8 mouse cellular contexts compared by ENCODE assay signal in the genomic region with DNA sequence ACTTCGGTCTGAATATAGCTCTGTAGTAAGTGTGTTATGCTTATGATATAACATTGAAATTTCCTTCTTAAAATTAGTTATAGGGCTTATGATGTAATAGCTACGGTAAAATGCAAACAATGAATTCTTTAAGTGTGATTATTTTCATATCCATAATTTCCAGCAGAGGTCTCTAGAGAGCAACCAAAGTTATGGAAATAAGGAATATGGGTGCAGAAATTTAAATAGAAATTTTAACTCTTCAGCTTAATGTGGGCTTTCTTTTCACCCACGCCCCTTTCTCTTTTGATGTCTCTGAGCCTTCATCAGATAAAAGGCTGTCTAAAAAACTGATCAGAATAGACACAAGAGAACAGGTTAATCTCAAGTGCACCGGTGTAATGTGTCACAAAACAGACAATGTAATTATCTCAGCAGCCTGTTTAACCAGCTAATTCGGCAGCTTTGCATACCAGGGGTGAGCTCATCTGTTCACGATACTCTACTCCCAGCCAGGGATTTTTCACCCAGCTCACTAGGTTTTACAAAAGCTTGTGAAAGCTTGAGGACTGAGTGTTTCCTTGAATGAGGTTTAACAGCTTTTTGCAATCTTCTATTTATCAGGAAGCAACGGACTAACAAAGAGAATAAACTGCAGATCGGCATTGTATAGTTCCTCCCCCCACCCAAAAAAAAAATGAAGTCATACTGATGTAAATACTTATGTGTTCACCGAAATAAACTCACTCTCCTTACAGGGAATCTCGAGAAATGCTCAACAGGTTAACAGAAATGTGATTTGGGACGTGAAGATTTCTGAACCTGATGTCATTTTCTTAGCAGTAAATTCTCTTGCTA.
DNase-seq lines count a peak whose midpoint lies in the region; ATAC-seq and TF ChIP-seq lines count a peak whose summit lies in the region.

No protein-coding gene starts in this region.

- no peaks in the 10 kb centered on the region for H3K27me3 ChIP-seq in kidney, embryonic 15.5 days
- no peaks in the 10 kb centered on the region for H3K27me3 ChIP-seq in C2C12 (ENCODE audit: control insufficient read depth, insufficient read depth, insufficient read length)

- H3K4me1 ChIP-seq in kidney, embryonic 15.5 days: peaks cover 6% of the 10 kb centered on the region; the same call in 1 of the 2 replicates

- no peaks in the 10 kb centered on the region for H3K9me3 ChIP-seq in kidney, embryonic 15.5 days (replicated peaks)

- H3K79me2 ChIP-seq in C2C12 (ENCODE audit: control insufficient read depth, insufficient read depth): no peaks in the 10 kb centered on the region

- peak overlapping the region; percentile 40 for H3K4me2 ChIP-seq in kidney, embryonic 15.5 days

- no peak for ATAC-seq in kidney, embryonic 15.5 days (replicated peaks; ENCODE audit: low FRiP score)
- ATAC-seq in hematopoietic stem cell, adult 5-6 weeks (replicated peaks in 1 of 2; ENCODE audit: insufficient read depth in 1 of 2, low FRiP score in 2 of 2, low TSS enrichment in 1 of 2, low read depth in 1 of 2, poor library complexity in 2 of 2, severe bottlenecking in 2 of 2): peak; percentile 62 to 65; a peak in 3 of 4 replicates

- TF ChIP-seq CTCF in C2C12 (IDR thresholded peaks at IDR 0.05; ENCODE audit: control insufficient read depth, insufficient read depth, insufficient read length): no peak

- H3ac ChIP-seq in C2C12 (ENCODE audit: control insufficient read depth, insufficient read length, low read depth): no peak overlapping the region

- no peak for DNase-seq in kidney, postnatal 10 days
- DNase-seq in adipocyte (ENCODE audit: low spot score): peak; percentile 50
- peak; percentile 41 for DNase-seq in naive thymus-derived CD4-positive, alpha-beta T cell, adult 2 months (ENCODE audit: low read depth)
- no peak for DNase-seq in gastrocnemius, postnatal 25 days
- no peak for DNase-seq in kidney, adult 18-20 months

- 52% methylated on average over 11 of the region's 11 CpGs for WGBS in kidney, embryonic 15.5 days

- H3K4me3 ChIP-seq in kidney, embryonic 15.5 days (replicated peaks): no peak overlapping the region
- no peak overlapping the region for H3K4me3 ChIP-seq in C2C12 (ENCODE audit: insufficient read depth, poor library complexity, severe bottlenecking)

- H3K9ac ChIP-seq in kidney, embryonic 15.5 days: no peak overlapping the region

- no peaks in the 10 kb centered on the region for H3K79me3 ChIP-seq in C2C12 (ENCODE audit: low read depth)

- H3K36me3 ChIP-seq in kidney, embryonic 15.5 days: no peaks in the 10 kb centered on the region
- no peaks in the 10 kb centered on the region for H3K36me3 ChIP-seq in C2C12 (ENCODE audit: control insufficient read depth, insufficient read depth)

- no peak overlapping the region for H3K27ac ChIP-seq in kidney, embryonic 15.5 days

TF ChIP-seq in C2C12, 6 proteins besides CTCF, POLR2A, EP300 and RAD21:
- TF ChIP-seq MYOG (IDR thresholded peaks at IDR 0.05; ENCODE audit: control insufficient read depth, extremely low read depth, insufficient read length) (no peak), USF1 (IDR thresholded peaks at IDR 0.05; ENCODE audit: low read depth) (no peak), MAX (IDR thresholded peaks at IDR 0.05) (no peak), FOSL1 (IDR thresholded peaks at IDR 0.05; ENCODE audit: insufficient read depth, low read length, poor library complexity, severe bottlenecking) (no peak), CEBPB (IDR thresholded peaks at IDR 0.05; ENCODE audit: low read depth) (peak; percentile 11)
TF ChIP-seq in C2C12: peak in this region for 1.

Comparison
In these comparisons a context has a peak if more than half of its experiments do, and no peak if none do; other contexts are left out.
1. DNase-seq: peak in adipocyte (single experiment) and naive thymus-derived CD4-positive, alpha-beta T cell, adult 2 months (single experiment); none in kidney, postnatal 10 days (single experiment), gastrocnemius, postnatal 25 days (single experiment) and kidney, adult 18-20 months (single experiment).